Mouse (Mus musculus) heart, adult 2 months (tissue): ENCODE results near the gene Cdk17.

Source experiments
- CTCF ChIP-seq: fragments of 200-600 bp; IDR thresholded peaks from 2 replicates; pipeline ENCODE4 v1.8.1; 2022; ENCODE audit warnings: antibody characterized with exemption, mild to moderate bottlenecking, moderate library complexity
- POLR2A ChIP-seq: fragments of 200-500 bp; IDR thresholded peaks from 2 replicates; pipeline ENCODE4 v1.6.1; 2011; ENCODE audit warnings: mild to moderate bottlenecking, low read depth, low read length, control low read depth; ENCODE audit not compliant: insufficient read depth

DNA sequence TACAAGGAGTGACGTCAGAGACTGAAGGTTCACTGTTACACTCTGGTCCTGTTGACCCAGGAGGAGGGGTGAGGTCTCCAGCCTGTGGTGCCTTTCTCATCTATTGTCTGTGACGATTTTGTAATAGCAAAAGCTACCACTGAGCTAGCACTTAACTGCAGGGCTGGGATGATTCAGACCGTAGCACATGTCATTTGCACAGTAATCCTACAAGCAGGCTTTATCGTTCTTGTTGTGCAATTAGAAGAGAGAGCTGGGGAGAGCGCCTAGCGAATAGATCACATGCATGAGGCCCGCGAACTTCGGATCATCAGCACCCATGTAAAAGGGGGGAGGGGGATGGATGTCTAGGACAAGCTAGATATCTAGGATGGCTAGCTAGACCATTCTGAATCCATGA lies 105.2 kb downstream of the Cdk17 start:
- TF ChIP-seq CTCF, result no peak
- TF ChIP-seq POLR2A, result no peak
